Mouse (Mus musculus): ENCODE measurements around the gene Sertad1.

DNA sequence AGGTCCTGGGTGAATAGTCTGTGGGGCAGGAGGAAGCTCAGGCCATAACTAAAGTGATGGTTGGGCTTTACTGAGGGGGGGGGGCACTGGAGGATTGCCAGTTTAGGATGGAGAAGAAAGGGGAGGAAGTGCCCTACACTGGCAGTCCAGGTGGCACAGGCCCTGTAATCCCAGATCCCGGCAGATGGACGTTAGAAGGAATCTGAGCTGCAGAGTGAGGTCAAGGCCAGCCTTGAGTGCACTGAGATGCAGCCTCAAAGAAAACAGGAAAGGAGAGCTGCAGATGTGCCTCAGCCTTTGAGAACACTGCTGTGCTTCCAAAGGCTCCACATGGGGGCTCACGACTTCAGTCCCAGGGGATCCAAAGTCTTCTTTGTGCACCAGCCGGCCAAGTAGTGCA is 19.1 kb upstream of the Sertad1 start:
- TF ChIP-seq CTCF (IDR thresholded peaks at IDR 0.05; ENCODE audit: low read depth), result no peak
- TF ChIP-seq EP300 (IDR thresholded peaks at IDR 0.05; ENCODE audit: low read depth), result no peak

All from heart, postnatal 0 days (tissue).